Mouse (Mus musculus): Measurements from ENCODE around the gene Gpr158. TPM values are rescaled to one million over a fixed set of nuclear protein-coding genes. Genes with fewer than 3 reads are reported as not detected.

Gpr158 gene
- polyA plus RNA-seq (2014; fragmentation: Nextera tagmentation; extraction: Ambion mirVana) = 0.25 and 0.30 TPM in 2 replicates

- DNase-seq (ENCODE audit: low spot score) (peak; percentile 90), ATAC-seq (ENCODE audit: insufficient read depth, low FRiP score, low TSS enrichment) (peak; percentile 97)
- Histone ChIP-seq H3K36me3 (ENCODE audit: control insufficient read depth, insufficient read depth, low read length) (no peaks in the 10 kb centered on the region), H3K4me2 (ENCODE audit: low read depth) (peak within 1 kb of the TSS; percentile 40), H3K27ac (ENCODE audit: low read depth, low read length) (no peak within 1 kb of the TSS), H3K4me1 (ENCODE audit: control insufficient read depth, insufficient read depth, low read length) (peaks cover 7% of the 10 kb centered on the region; the same call in 1 of the 2 replicates), H3K9ac (ENCODE audit: low read length) (0 out of 2 replicates have a peak within 1 kb of the TSS, but pooled peaks have one; percentile 0), H3K9me3 (ENCODE audit: control insufficient read depth, low read length) (no peaks in the 10 kb centered on the region), H3K27me3 (ENCODE audit: control insufficient read depth, insufficient read depth, low read length) (peaks cover 15% of the 10 kb centered on the region), H3K4me3 (ENCODE audit: low read depth, low read length) (peak within 1 kb of the TSS; percentile 34)
- 1% methylated on average over 43 of the region's 43 CpGs for WGBS
Observed at GRCm38 (mm10) chr2:21367345-21368111, at the start of gene Gpr158. Gpr158 (plus strand) TSS chr2:21367542.

- Histone ChIP-seq H3K4me3 (ENCODE audit: low read depth, low read length) (no peak overlapping the region), H3K9me3 (ENCODE audit: control insufficient read depth, low read length) (no peaks in the 10 kb centered on the region), H3K9ac (ENCODE audit: low read length) (no peak overlapping the region), H3K27me3 (ENCODE audit: control insufficient read depth, insufficient read depth, low read length) (no peaks in the 10 kb centered on the region), H3K36me3 (ENCODE audit: control insufficient read depth, insufficient read depth, low read length) (no peaks in the 10 kb centered on the region), H3K27ac (ENCODE audit: low read depth, low read length) (no peak overlapping the region), H3K4me1 (ENCODE audit: control insufficient read depth, insufficient read depth, low read length) (no peaks in the 10 kb centered on the region), H3K4me2 (ENCODE audit: low read depth) (no peak overlapping the region)
- DNase-seq (ENCODE audit: low spot score) (no peak), ATAC-seq (ENCODE audit: insufficient read depth, low FRiP score, low TSS enrichment) (no peak)
- WGBS = 79% methylated on average over 5 of the region's 5 CpGs
Observed at GRCm38 (mm10) chr2:21343821-21344220, 23.5 kb upstream of the Gpr158 start.

- DNase-seq (ENCODE audit: low spot score) = peak; percentile 35
- 14% methylated on average over 44 of the region's 44 CpGs for WGBS
- Histone ChIP-seq H3K4me2 (ENCODE audit: low read depth) (peak overlapping the region; percentile 40), H3K27ac (ENCODE audit: low read depth, low read length) (no peak overlapping the region), H3K4me3 (ENCODE audit: low read depth, low read length) (peak overlapping the region; percentile 34), H3K27me3 (ENCODE audit: control insufficient read depth, insufficient read depth, low read length) (peaks cover 15% of the 10 kb centered on the region), H3K9me3 (ENCODE audit: control insufficient read depth, low read length) (no peaks in the 10 kb centered on the region), H3K9ac (ENCODE audit: low read length) (no peak overlapping the region), H3K4me1 (ENCODE audit: control insufficient read depth, insufficient read depth, low read length) (peaks cover 7% of the 10 kb centered on the region; the same call in 1 of the 2 replicates), H3K36me3 (ENCODE audit: control insufficient read depth, insufficient read depth, low read length) (no peaks in the 10 kb centered on the region)
- ATAC-seq (ENCODE audit: insufficient read depth, low FRiP score, low TSS enrichment) = 0 out of 2 replicates have a peak, but pooled peaks have one; percentile 33
Observed at GRCm38 (mm10) chr2:21368351-21369170, 1.2 kb downstream of the Gpr158 start.

- H3K4me3 ChIP-seq (ENCODE audit: low read depth, low read length) = no peak overlapping the region
- H3K4me1 ChIP-seq (ENCODE audit: control insufficient read depth, insufficient read depth, low read length) = peaks cover 7% of the 10 kb centered on the region; the same call in 1 of the 2 replicates
- no peak overlapping the region for H3K4me2 ChIP-seq (ENCODE audit: low read depth)
- H3K27ac ChIP-seq (ENCODE audit: low read depth, low read length) = no peak overlapping the region
- H3K9me3 ChIP-seq (ENCODE audit: control insufficient read depth, low read length) = no peaks in the 10 kb centered on the region
- peaks cover 15% of the 10 kb centered on the region for H3K27me3 ChIP-seq (ENCODE audit: control insufficient read depth, insufficient read depth, low read length)
- H3K36me3 ChIP-seq (ENCODE audit: control insufficient read depth, insufficient read depth, low read length) = no peaks in the 10 kb centered on the region
- ATAC-seq (ENCODE audit: insufficient read depth, low FRiP score, low TSS enrichment) (no peak), DNase-seq (ENCODE audit: low spot score) (no peak)
- H3K9ac ChIP-seq (ENCODE audit: low read length) = no peak overlapping the region
- WGBS = 47% methylated on average over 6 of the region's 6 CpGs
Observed at GRCm38 (mm10) chr2:21369171-21369485, 1.8 kb downstream of the Gpr158 start.

GRCm38 (mm10) chr2:21369556-21369955, 2.2 kb downstream of the Gpr158 start:
- Histone ChIP-seq H3K4me2 (ENCODE audit: low read depth) (no peak overlapping the region), H3K9me3 (ENCODE audit: control insufficient read depth, low read length) (no peaks in the 10 kb centered on the region), H3K27ac (ENCODE audit: low read depth, low read length) (no peak overlapping the region), H3K27me3 (ENCODE audit: control insufficient read depth, insufficient read depth, low read length) (peaks cover 15% of the 10 kb centered on the region), H3K36me3 (ENCODE audit: control insufficient read depth, insufficient read depth, low read length) (no peaks in the 10 kb centered on the region), H3K4me3 (ENCODE audit: low read depth, low read length) (no peak overlapping the region), H3K9ac (ENCODE audit: low read length) (no peak overlapping the region), H3K4me1 (ENCODE audit: control insufficient read depth, insufficient read depth, low read length) (peaks cover 7% of the 10 kb centered on the region; the same call in 1 of the 2 replicates)
- no peak for ATAC-seq (ENCODE audit: insufficient read depth, low FRiP score, low TSS enrichment)
- 63% methylated on average over 2 of the region's 2 CpGs for WGBS
- DNase-seq (ENCODE audit: low spot score) = no peak

GRCm38 (mm10) chr2:21379516-21379915, 12.2 kb downstream of the Gpr158 start:
- Histone ChIP-seq H3K4me1 (ENCODE audit: control insufficient read depth, insufficient read depth, low read length) (no peaks in the 10 kb centered on the region), H3K36me3 (ENCODE audit: control insufficient read depth, insufficient read depth, low read length) (no peaks in the 10 kb centered on the region), H3K27me3 (ENCODE audit: control insufficient read depth, insufficient read depth, low read length) (no peaks in the 10 kb centered on the region), H3K4me2 (ENCODE audit: low read depth) (no peak overlapping the region), H3K4me3 (ENCODE audit: low read depth, low read length) (no peak overlapping the region), H3K9ac (ENCODE audit: low read length) (no peak overlapping the region), H3K27ac (ENCODE audit: low read depth, low read length) (no peak overlapping the region), H3K9me3 (ENCODE audit: control insufficient read depth, low read length) (no peaks in the 10 kb centered on the region)
- DNase-seq (ENCODE audit: low spot score) = no peak
- no peak for ATAC-seq (ENCODE audit: insufficient read depth, low FRiP score, low TSS enrichment)
- 89% methylated on average over 2 of the region's 2 CpGs for WGBS

- WGBS = 8% methylated on average over 2 of the region's 2 CpGs
- no peak for ATAC-seq (ENCODE audit: insufficient read depth, low FRiP score, low TSS enrichment)
Observed at GRCm38 (mm10) chr2:21392727-21393126, 25.4 kb downstream of the Gpr158 start.

GRCm38 (mm10) chr2:21397347-21397746, 30.0 kb downstream of the Gpr158 start:
- ATAC-seq (ENCODE audit: insufficient read depth, low FRiP score, low TSS enrichment) (no peak), DNase-seq (ENCODE audit: low spot score) (no peak)
- Histone ChIP-seq H3K36me3 (ENCODE audit: control insufficient read depth, insufficient read depth, low read length) (no peaks in the 10 kb centered on the region), H3K27me3 (ENCODE audit: control insufficient read depth, insufficient read depth, low read length) (no peaks in the 10 kb centered on the region), H3K4me3 (ENCODE audit: low read depth, low read length) (no peak overlapping the region), H3K27ac (ENCODE audit: low read depth, low read length) (no peak overlapping the region), H3K4me1 (ENCODE audit: control insufficient read depth, insufficient read depth, low read length) (no peaks in the 10 kb centered on the region), H3K9me3 (ENCODE audit: control insufficient read depth, low read length) (no peaks in the 10 kb centered on the region), H3K4me2 (ENCODE audit: low read depth) (no peak overlapping the region), H3K9ac (ENCODE audit: low read length) (no peak overlapping the region)
- WGBS = 71% methylated on average over 12 of the region's 12 CpGs

More at GRCm38 (mm10) chr2:21392727-21393126, 25.4 kb downstream of the Gpr158 start:
- H3K27ac ChIP-seq (ENCODE audit: low read depth, low read length) = no peak overlapping the region
- no peak for DNase-seq (ENCODE audit: low spot score)
- H3K4me1 ChIP-seq (ENCODE audit: control insufficient read depth, insufficient read depth, low read length) = no peaks in the 10 kb centered on the region
- H3K4me2 ChIP-seq (ENCODE audit: low read depth) = no peak overlapping the region
- no peaks in the 10 kb centered on the region for H3K9me3 ChIP-seq (ENCODE audit: control insufficient read depth, low read length)
- no peak overlapping the region for H3K9ac ChIP-seq (ENCODE audit: low read length)
- H3K36me3 ChIP-seq (ENCODE audit: control insufficient read depth, insufficient read depth, low read length) = no peaks in the 10 kb centered on the region
- no peak overlapping the region for H3K4me3 ChIP-seq (ENCODE audit: low read depth, low read length)
- no peaks in the 10 kb centered on the region for H3K27me3 ChIP-seq (ENCODE audit: control insufficient read depth, insufficient read depth, low read length)
